Comparison of ENCODE assay signal across 9 mouse cellular contexts in the genomic region with DNA sequence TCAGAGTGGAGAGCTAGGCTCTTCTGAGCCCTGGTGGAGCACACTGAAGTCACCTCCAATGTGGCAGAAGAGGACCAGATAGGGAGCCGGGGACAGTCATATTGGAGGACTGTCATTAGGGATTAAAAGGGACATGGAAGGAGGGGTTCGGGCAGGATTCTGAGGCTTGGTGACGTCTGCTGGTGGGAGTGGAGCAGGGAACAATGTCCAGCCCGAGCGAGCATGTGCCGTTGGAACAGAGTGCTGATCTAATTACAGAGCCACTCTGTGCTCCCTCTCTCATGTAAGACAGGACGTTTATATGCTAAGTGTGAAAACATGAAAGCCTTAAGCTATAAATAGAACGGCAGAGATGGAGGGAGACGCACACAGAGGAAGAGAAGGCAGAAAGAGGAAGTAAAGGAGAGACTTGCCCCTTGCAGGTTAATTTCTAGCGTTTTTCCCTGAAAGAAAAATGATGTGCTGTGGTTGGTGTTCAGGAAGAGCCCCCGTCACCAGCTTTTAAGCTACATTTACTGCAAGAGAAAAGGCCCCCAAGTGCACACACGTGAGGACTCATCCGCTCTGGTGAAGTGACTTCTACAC.
A peak's percentile ranks its signal among the peaks of the same experiment; 100 is the strongest.
DNase-seq lines count a peak whose midpoint lies in the region; ATAC-seq and TF ChIP-seq lines count a peak whose summit lies in the region.
"Had no signal": no experiment of that assay in that cellular context is flagged by ENCODE, and none has a peak within 500 bp of the region (broad histone marks: within the 10 kb centered on the region; RNA-seq: fewer than 3 reads in every experiment).

No protein-coding gene starts in this region.

- H3K4me3 ChIP-seq in kidney, adult 2 months (ENCODE audit: insufficient read depth, low read depth, low read length): no peak overlapping the region
- no peak overlapping the region for H3K4me3 ChIP-seq in kidney, embryonic 16.5 days (ENCODE audit: low read length)
- H3K4me3 ChIP-seq in heart, postnatal 0 days (ENCODE audit: low read depth, low read length): no peak overlapping the region
- H3K4me3 ChIP-seq in midbrain, embryonic 14.5 days (replicated peaks; ENCODE audit: low read depth, low read length): no peak overlapping the region
- H3K4me3 ChIP-seq: limb, embryonic 13.5 days had no signal

- no peaks in the 10 kb centered on the region for H3K9me3 ChIP-seq in kidney, embryonic 16.5 days (ENCODE audit: low read length)
- no peaks in the 10 kb centered on the region for H3K9me3 ChIP-seq in heart, postnatal 0 days (replicated peaks; ENCODE audit: control insufficient read depth, low read length)
- H3K9me3 ChIP-seq in midbrain, embryonic 14.5 days (ENCODE audit: control insufficient read depth, low read length): no peaks in the 10 kb centered on the region
- H3K9me3 ChIP-seq: limb, embryonic 13.5 days had no signal

- no peaks in the 10 kb centered on the region for H3K36me3 ChIP-seq in kidney, adult 2 months (ENCODE audit: control insufficient read depth, insufficient read depth, low read length)
- H3K36me3 ChIP-seq in kidney, embryonic 16.5 days (ENCODE audit: insufficient read depth, low read length): no peaks in the 10 kb centered on the region
- H3K36me3 ChIP-seq in heart, postnatal 0 days (replicated peaks; ENCODE audit: control insufficient read depth, insufficient read depth, low read length): no peaks in the 10 kb centered on the region
- H3K36me3 ChIP-seq in midbrain, embryonic 14.5 days (ENCODE audit: control insufficient read depth, insufficient read depth, low read length): no peaks in the 10 kb centered on the region
- H3K36me3 ChIP-seq: limb, embryonic 13.5 days had no signal

- H3K4me2 ChIP-seq in kidney, embryonic 16.5 days (replicated peaks; ENCODE audit: low read depth, low read length): no peak overlapping the region
- peak overlapping the region; percentile 45; the same call in 1 of the 2 replicates for H3K4me2 ChIP-seq in heart, postnatal 0 days (ENCODE audit: low read depth, low read length)
- H3K4me2 ChIP-seq in midbrain, embryonic 14.5 days (ENCODE audit: low read length): peak overlapping the region; percentile 38
- H3K4me2 ChIP-seq: limb, embryonic 13.5 days had no signal

- TF ChIP-seq EP300 in heart, postnatal 0 days (IDR thresholded peaks at IDR 0.05; ENCODE audit: low read depth): no peak

- 42% methylated on average over 13 of the region's 13 CpGs for WGBS in kidney, adult 2 months
- WGBS in kidney, embryonic 16.5 days: 25% methylated on average over 13 of the region's 13 CpGs
- 20% methylated on average over 13 of the region's 13 CpGs for WGBS in heart, postnatal 0 days
- 25% methylated on average over 13 of the region's 13 CpGs for WGBS in midbrain, embryonic 14.5 days

- TF ChIP-seq POLR2A in kidney, adult 2 months (IDR thresholded peaks at IDR 0.05; ENCODE audit: low read depth, low read length): no peak

- TF ChIP-seq CTCF in kidney, adult 2 months (conservative IDR thresholded peaks at IDR 0.05; ENCODE audit: insufficient read depth, insufficient read length, low read depth, low read length): no peak
- TF ChIP-seq CTCF in heart, postnatal 0 days (IDR thresholded peaks at IDR 0.05; ENCODE audit: low read depth): no peak

- peak; percentile 8 for DNase-seq in kidney, adult 2 months
- peak; percentile 45 for DNase-seq in embryo, embryonic 11 days
- DNase-seq in heart, postnatal 0 days (ENCODE audit: low spot score): peak; percentile 49
- peak; percentile 63 for DNase-seq in midbrain, embryonic 14.5 days
- no peak for DNase-seq in adrenal gland, adult 8-10 months
- no peak for DNase-seq in spleen, postnatal 4 days (ENCODE audit: low spot score in 2 of 2)

- H3K27me3 ChIP-seq in kidney, adult 2 months (replicated peaks; ENCODE audit: control insufficient read depth, insufficient read depth, low read length): no peaks in the 10 kb centered on the region
- H3K27me3 ChIP-seq in kidney, embryonic 16.5 days (ENCODE audit: insufficient read depth, low read length): peaks cover 6% of the 10 kb centered on the region
- no peaks in the 10 kb centered on the region for H3K27me3 ChIP-seq in heart, postnatal 0 days (ENCODE audit: control insufficient read depth, insufficient read depth, low read length)
- no peaks in the 10 kb centered on the region for H3K27me3 ChIP-seq in midbrain, embryonic 14.5 days (ENCODE audit: control insufficient read depth, insufficient read depth, low read length)

- H3K27ac ChIP-seq in kidney, adult 2 months (ENCODE audit: insufficient read depth, low read depth, low read length): no peak overlapping the region
- H3K27ac ChIP-seq in kidney, embryonic 16.5 days (ENCODE audit: low read length): no peak overlapping the region
- H3K27ac ChIP-seq in heart, postnatal 0 days (ENCODE audit: low read depth): no peak overlapping the region
- H3K27ac ChIP-seq in midbrain, embryonic 14.5 days (replicated peaks; ENCODE audit: low read depth, low read length): no peak overlapping the region
- H3K27ac ChIP-seq: limb, embryonic 13.5 days had no signal

- H3K9ac ChIP-seq in kidney, embryonic 16.5 days (replicated peaks; ENCODE audit: low read length): no peak overlapping the region
- no peak overlapping the region for H3K9ac ChIP-seq in heart, postnatal 0 days (replicated peaks; ENCODE audit: low read depth, low read length)
- H3K9ac ChIP-seq in midbrain, embryonic 14.5 days (replicated peaks; ENCODE audit: low read length): no peak overlapping the region
- H3K9ac ChIP-seq: limb, embryonic 13.5 days had no signal

- ATAC-seq in kidney, embryonic 16.5 days (ENCODE audit: low FRiP score, low TSS enrichment): no peak
- ATAC-seq in heart, postnatal 0 days (ENCODE audit: insufficient read depth, low read depth): no peak
- ATAC-seq in midbrain, embryonic 14.5 days (ENCODE audit: low FRiP score, low TSS enrichment): no peak
- ATAC-seq in cerebellum, adult (ENCODE audit: insufficient number of reproducible peaks, low FRiP score, low TSS enrichment): no peak

- no peaks in the 10 kb centered on the region for H3K4me1 ChIP-seq in kidney, adult 2 months (ENCODE audit: control insufficient read depth, insufficient read depth, low read length)
- H3K4me1 ChIP-seq in kidney, embryonic 16.5 days (ENCODE audit: insufficient read depth, low read length): peaks cover 10% of the 10 kb centered on the region
- H3K4me1 ChIP-seq in heart, postnatal 0 days (ENCODE audit: control insufficient read depth, insufficient read depth): no peaks in the 10 kb centered on the region; the same call in 1 of the 2 replicates
- peaks cover 16% of the 10 kb centered on the region for H3K4me1 ChIP-seq in midbrain, embryonic 14.5 days (ENCODE audit: control insufficient read depth, insufficient read depth, low read length)

Comparison
In these comparisons a context has a peak if more than half of its experiments do, and no peak if none do; other contexts are left out.
1. DNase-seq: peak in kidney, adult 2 months (single experiment), embryo, embryonic 11 days (single experiment), heart, postnatal 0 days (single experiment) and midbrain, embryonic 14.5 days (single experiment); none in adrenal gland, adult 8-10 months (single experiment) and spleen, postnatal 4 days (0 of 2).